Mouse (Mus musculus) stomach, postnatal 0 days (tissue): ENCODE data around the gene Slc25a35.

Experiments used
- CTCF ChIP-seq: IDR thresholded peaks from 2 replicates; pipeline ENCODE4 v1.5.1; 2016; ENCODE audit warnings: antibody characterized with exemption, low read depth, mild to moderate bottlenecking, moderate library complexity
- EP300 ChIP-seq: optimal IDR thresholded peaks from 2 replicates; pipeline ENCODE3; 2016; ENCODE audit warnings: antibody characterized with exemption

GRCm38 (mm10) chr11:68965050-68965449 lies 2.9 kb upstream of the Slc25a35 start:
- TF ChIP-seq CTCF: no peak
- TF ChIP-seq EP300: no peak
